Mouse (Mus musculus) MEL (cell line): ENCODE data around the gene Pdcd4. TPM values are rescaled to one million over a fixed set of nuclear protein-coding genes. Genes with fewer than 3 reads are reported as not detected.

Source experiments
- DNase-seq: peaks from one replicate; pipeline ENCODE4 v3.0.0; 2011; ENCODE audit warnings: low read depth, low spot score
- H3K27ac ChIP-seq: 2 replicates; pipeline ENCODE4 v1.5.1; 2012; ENCODE audit warnings: low read depth, mild to moderate bottlenecking, control low read depth, low read length, moderate library complexity; ENCODE audit not compliant: control insufficient read depth
- H3K27me3 ChIP-seq, 2 experiments: fragments of 150-350 bp in 1 of 2; sonication (generic) in 1 of 2; 2 replicates each; pipeline ENCODE4 v1.6.1; 2012; ENCODE audit warnings: low read length in 2 of 2, mild to moderate bottlenecking in 2 of 2, improper control_type of control experiment in 1 of 2, moderate library complexity in 1 of 2; ENCODE audit not compliant: insufficient read depth in 2 of 2, control insufficient read depth in 1 of 2
- H3K36me3 ChIP-seq, 2 experiments: 2 replicates each; pipeline ENCODE4 v1.6.1; 2012 to 2014; ENCODE audit warnings: low read length in 2 of 2, improper control_type of control experiment in 1 of 2, inconsistent platforms in 1 of 2, mild to moderate bottlenecking in 1 of 2; ENCODE audit not compliant: insufficient read depth in 2 of 2, control insufficient read depth in 1 of 2
- H3K4me1 ChIP-seq, 2 experiments: fragments of 150-350 bp in 1 of 2; sonication (generic) in 1 of 2; 2 replicates each; pipeline ENCODE4 v1.6.1; 2012; ENCODE audit warnings: low read length in 2 of 2, improper control_type of control experiment in 1 of 2, mild to moderate bottlenecking in 1 of 2; ENCODE audit not compliant: insufficient read depth in 2 of 2, control insufficient read depth in 1 of 2
- H3K4me3 ChIP-seq, 2 experiments: fragments of 150-350 bp in 1 of 2; sonication (generic) in 1 of 2; 2 replicates each; pipeline ENCODE4 v1.5.1; 2012; ENCODE audit warnings: low read depth in 2 of 2, low read length in 2 of 2, mild to moderate bottlenecking in 2 of 2, moderate library complexity in 2 of 2, control low read depth in 1 of 2, improper control_type of control experiment in 1 of 2; ENCODE audit not compliant: control insufficient read depth in 1 of 2, insufficient read depth in 1 of 2
- H3K79me2 ChIP-seq: 2 replicates; pipeline ENCODE4 v1.6.1; 2012; ENCODE audit warnings: mild to moderate bottlenecking, low read length, moderate library complexity; ENCODE audit not compliant: control insufficient read depth, poor library complexity, insufficient read depth
- H3K9ac ChIP-seq: 2 replicates; pipeline ENCODE4 v1.6.1; 2012; ENCODE audit warnings: low read depth, mild to moderate bottlenecking, control low read depth, low read length, moderate library complexity; ENCODE audit not compliant: control insufficient read depth, poor library complexity, severe bottlenecking
- H3K9me3 ChIP-seq: fragments of 150-350 bp; sonication (generic); replicated peaks from 2 replicates; pipeline ENCODE4 v1.6.1; 2012; ENCODE audit warnings: mild to moderate bottlenecking, low read length, improper control_type of control experiment, moderate library complexity; ENCODE audit not compliant: insufficient read depth
- CHD1 ChIP-seq: IDR thresholded peaks from 2 replicates; pipeline ENCODE4 v1.6.1; 2012; ENCODE audit warnings: low read depth, mild to moderate bottlenecking, inconsistent platforms, low read length, improper control_type of control experiment
- CTCF ChIP-seq, 3 experiments: IDR thresholded peaks in 2 of 3; conservative IDR thresholded peaks in 1 of 3; 2 replicates each; pipeline ENCODE4 v1.5.1; 2011 to 2012; ENCODE audit warnings: low read length in 3 of 3, low read depth in 2 of 3, mild to moderate bottlenecking in 2 of 3, improper control_type of control experiment in 1 of 3, inconsistent platforms in 1 of 3, mixed read lengths in 1 of 3, moderate library complexity in 1 of 3; ENCODE audit not compliant: control insufficient read depth in 1 of 3, insufficient read depth in 1 of 3, poor library complexity in 1 of 3, severe bottlenecking in 1 of 3
- ELF1 ChIP-seq: IDR thresholded peaks from 2 replicates; pipeline ENCODE4 v1.6.1; 2014; ENCODE audit warnings: low read depth, mild to moderate bottlenecking, inconsistent platforms, low read length, improper control_type of control experiment, moderate library complexity
- EP300 ChIP-seq, 2 experiments: IDR thresholded peaks; 2 replicates each; pipeline ENCODE4 v1.6.1; 2011; ENCODE audit warnings: improper control_type of control experiment in 2 of 2, low read length in 2 of 2, low read depth in 1 of 2, mild to moderate bottlenecking in 1 of 2
- KAT2A ChIP-seq: conservative IDR thresholded peaks from 2 replicates; pipeline ENCODE4 v1.6.1; 2012; ENCODE audit warnings: low read depth, low read length, improper control_type of control experiment, inconsistent platforms
- MAX ChIP-seq: IDR thresholded peaks from 2 replicates; pipeline ENCODE4 v1.6.1; 2011; ENCODE audit warnings: low read length, improper control_type of control experiment
- MAZ ChIP-seq: IDR thresholded peaks from 2 replicates; pipeline ENCODE4 v1.6.1; 2012; ENCODE audit warnings: low read depth, mild to moderate bottlenecking, inconsistent platforms, low read length, improper control_type of control experiment
- MEF2A ChIP-seq: IDR thresholded peaks from 2 replicates; pipeline ENCODE4 v1.6.1; 2014; ENCODE audit warnings: low read depth, mild to moderate bottlenecking, inconsistent platforms, low read length, improper control_type of control experiment; ENCODE audit not compliant: poor library complexity, insufficient replicate concordance, severe bottlenecking; ENCODE audit errors: extremely low read depth
- MXI1 ChIP-seq: IDR thresholded peaks from 2 replicates; pipeline ENCODE4 v1.6.1; 2011; ENCODE audit warnings: mild to moderate bottlenecking, low read depth, low read length, improper control_type of control experiment
- MYC ChIP-seq: IDR thresholded peaks from 2 replicates; pipeline ENCODE4 v1.6.1; 2011; ENCODE audit warnings: low read depth, mild to moderate bottlenecking, low read length, improper control_type of control experiment, moderate library complexity
- NELFE ChIP-seq: IDR thresholded peaks from 2 replicates; pipeline ENCODE4 v1.6.1; 2011; ENCODE audit warnings: low read depth, low read length, improper control_type of control experiment
- SIN3A ChIP-seq: IDR thresholded peaks from 2 replicates; pipeline ENCODE4 v1.6.1; 2012; ENCODE audit warnings: low read length, improper control_type of control experiment, inconsistent platforms
- SMC3 ChIP-seq: IDR thresholded peaks from 2 replicates; pipeline ENCODE4 v1.6.1; 2011; ENCODE audit warnings: low read depth, low read length, improper control_type of control experiment
- TBP ChIP-seq: IDR thresholded peaks from 2 replicates; pipeline ENCODE4 v1.8.0; 2011; ENCODE audit warnings: low read depth, low read length, improper control_type of control experiment
- ZC3H11A ChIP-seq: IDR thresholded peaks from 2 replicates; pipeline ENCODE4 v1.6.1; 2012; ENCODE audit warnings: low read depth, mild to moderate bottlenecking, inconsistent platforms, low read length, improper control_type of control experiment
- polyA plus RNA-seq, 2 experiments: library from polyadenylated mRNA; stranded (reverse) in 1 of 2; unstranded in 1 of 2; fragments of >175 nt in 1 of 2; fragments of >200 nt in 1 of 2; gene quantifications; 2 replicates each; pipeline versions ENCODE4 v1.2.1 to v1.2.4; 2012; ENCODE audit warnings: low replicate concordance in 2 of 2, low read depth in 1 of 2; ENCODE audit not compliant: insufficient read length in 2 of 2, insufficient read depth in 1 of 2, missing spikeins in 1 of 2
- total RNA-seq: library from RNA; depleted of rRNA; stranded (reverse); fragments of 300-350 nt; gene quantifications from 2 replicates; pipeline ENCODE4 v1.2.3, GENCODE M21; 2012

The Pdcd4 gene
- total and polyA plus RNA-seq, 3 experiments, result 30.0 to 37.6 TPM; not detected in 1

- H3K9me3 ChIP-seq, result no peaks in the 10 kb centered on the region
- no peaks in the 10 kb centered on the region for H3K79me2 ChIP-seq
- H3K36me3 ChIP-seq, result peaks cover 0 to 12% of the 10 kb centered on the region in 2 experiments; a peak in 2 of 4 replicates
- H3K4me3 ChIP-seq, result peak overlapping the region; percentile 36 to 37
- no peaks in the 10 kb centered on the region for H3K27me3 ChIP-seq
- H3K9ac ChIP-seq, result peak overlapping the region; percentile 66
- DNase-seq, result peak; percentile 88
- H3K27ac ChIP-seq, result peak overlapping the region; percentile 62
- TF ChIP-seq CHD1 (no peak), EP300 (IDR thresholded peaks at IDR 0.05; ENCODE audit: low read depth in 1 of 2, low read length in 2 of 2) (peak in 1 of 2 experiments; percentile 57; a peak in 1 of 4 replicates), ELF1 (0 out of 2 replicates have a peak, but pooled peaks have one; percentile 44), MAX (peak; percentile 40; the same call in 1 of the 2 replicates), KAT2A (no peak), CTCF (IDR thresholded peaks at IDR 0.05 in 2 of 3, conservative IDR thresholded peaks at IDR 0.05 in 1 of 3; ENCODE audit: control insufficient read depth in 1 of 3, insufficient read depth in 1 of 3, low read depth in 2 of 3, low read length in 3 of 3, poor library complexity in 1 of 3, severe bottlenecking in 1 of 3) (peak in 2 of 3 experiments; percentile 13 to 21; a peak in 2 of 6 replicates), MAZ (0 out of 2 replicates have a peak, but pooled peaks have one; percentile 42), SMC3 (peak; percentile 29; the same call in 1 of the 2 replicates), NELFE (0 out of 2 replicates have a peak, but pooled peaks have one; percentile 44), ZC3H11A (0 out of 2 replicates have a peak, but pooled peaks have one; percentile 7), TBP (peak; percentile 46), SIN3A (no peak), MYC (peak; percentile 69; the same call in 1 of the 2 replicates), MXI1 (peak; percentile 50)
- peaks cover 4 to 15% of the 10 kb centered on the region in 2 experiments for H3K4me1 ChIP-seq
Measured at GRCm38 (mm10) chr19:53869427-53870385, 22.3 kb upstream of the Pdcd4 start.

- Histone ChIP-seq H3K4me1 (peaks cover 4 to 15% of the 10 kb centered on the region in 2 experiments), H3K9me3 (no peaks in the 10 kb centered on the region), H3K9ac (no peak overlapping the region), H3K4me3 (no peak overlapping the region), H3K79me2 (no peaks in the 10 kb centered on the region), H3K27ac (no peak overlapping the region), H3K27me3 (no peaks in the 10 kb centered on the region), H3K36me3 (peaks cover 0 to 12% of the 10 kb centered on the region in 2 experiments; a peak in 2 of 4 replicates)
- DNase-seq, result no peak
- TF ChIP-seq CTCF (IDR thresholded peaks at IDR 0.05 in 2 of 3, conservative IDR thresholded peaks at IDR 0.05 in 1 of 3; ENCODE audit: control insufficient read depth in 1 of 3, insufficient read depth in 1 of 3, low read depth in 2 of 3, low read length in 3 of 3, poor library complexity in 1 of 3, severe bottlenecking in 1 of 3) (peak in 2 of 3 experiments; percentile 8 to 17; a peak in 1 of 6 replicates), MEF2A (no peak), SMC3 (peak; percentile 21; the same call in 1 of the 2 replicates)
Measured at GRCm38 (mm10) chr19:53870568-53870967, 21.5 kb upstream of the Pdcd4 start.
